Mouse (Mus musculus) G1E (cell line): ENCODE results near the gene Med24. TPM values are rescaled to one million over a fixed set of nuclear protein-coding genes. Genes with fewer than 3 reads are reported as not detected.

Source experiments
- ATAC-seq: 2 replicates; pipeline ENCODE4 v1.8.0; 2016; ENCODE audit warnings: mild to moderate bottlenecking; ENCODE audit not compliant: insufficient number of reproducible peaks, poor library complexity, low FRiP score, severe bottlenecking; ENCODE audit errors: extremely low read depth
- DNase-seq: peaks from one replicate; pipeline ENCODE4 v3.0.0; 2012; ENCODE audit warnings: low spot score
- H3K27me3 ChIP-seq: 2 replicates; pipeline ENCODE4 v1.6.1; 2012; ENCODE audit warnings: mild to moderate bottlenecking, low read length, inconsistent platforms; ENCODE audit not compliant: insufficient read depth
- H3K36me3 ChIP-seq: replicated peaks from 2 replicates; pipeline ENCODE3; 2012; ENCODE audit warnings: mild to moderate bottlenecking, inconsistent platforms
- H3K4me1 ChIP-seq: 2 replicates; pipeline ENCODE4 v1.6.1; 2012; ENCODE audit warnings: low read depth, low read length, inconsistent platforms, mixed read lengths; ENCODE audit not compliant: insufficient read depth
- H3K4me3 ChIP-seq: 2 replicates; pipeline ENCODE4 v1.5.1; 2012; ENCODE audit warnings: low read depth, mild to moderate bottlenecking, inconsistent platforms, low read length, moderate library complexity, mixed read lengths
- H3K9me3 ChIP-seq: replicated peaks from 2 replicates; pipeline ENCODE4 v1.6.1; 2012; ENCODE audit warnings: inconsistent platforms
- CTCF ChIP-seq: IDR thresholded peaks from 2 replicates; pipeline ENCODE4 v1.5.1; 2012; ENCODE audit warnings: low read depth, low read length, inconsistent platforms, mixed read lengths
- GATA1 ChIP-seq: IDR thresholded peaks from 2 replicates; pipeline ENCODE4 v1.6.1; 2012; ENCODE audit warnings: borderline replicate concordance, low read length, inconsistent platforms, mixed read lengths
- GATA2 ChIP-seq: IDR thresholded peaks from 2 replicates; pipeline ENCODE4 v1.6.1; 2012; ENCODE audit warnings: low read depth, low read length, inconsistent platforms, borderline replicate concordance
- POLR2AphosphoS5 ChIP-seq: IDR thresholded peaks from 2 replicates; pipeline ENCODE4 v1.6.1; 2012; ENCODE audit warnings: low read depth, low read length, inconsistent platforms; ENCODE audit not compliant: insufficient replicate concordance
- TAL1 ChIP-seq: conservative IDR thresholded peaks from 2 replicates; pipeline ENCODE4 v1.6.1; 2012; ENCODE audit warnings: low read depth, low read length, inconsistent platforms, mixed read lengths
- polyA plus RNA-seq: library from polyadenylated mRNA; stranded (reverse); fragments of >175 nt; gene quantifications from 2 replicates; pipeline ENCODE4 v1.2.3, GENCODE M21; 2012
- total RNA-seq, 2 experiments: library from RNA; stranded (forward) in 1 of 2; stranded (reverse) in 1 of 2; fragments of 200-1000 nt in 1 of 2; fragments of >200 nt in 1 of 2; fragmentation: Nextera tagmentation in 1 of 2; gene quantifications; 2 replicates each; pipeline ENCODE4 v1.2.3; 2014 to 2017

Gene Med24
- total and polyA plus RNA-seq, 3 experiments, result 37.8 to 95.6 (median 83.8) TPM

- peaks cover 97% of the 10 kb centered on the region for H3K36me3 ChIP-seq
- H3K9me3 ChIP-seq, result no peaks in the 10 kb centered on the region
- H3K4me1 ChIP-seq, result peaks cover 22% of the 10 kb centered on the region
- ATAC-seq (no peak), DNase-seq (no peak)
- no peaks in the 10 kb centered on the region for H3K27me3 ChIP-seq
- no peak for TF ChIP-seq GATA1
- no peak for TF ChIP-seq CTCF
- TF ChIP-seq TAL1, result no peak
- no peak for TF ChIP-seq POLR2AphosphoS5
- no peak for TF ChIP-seq GATA2
- no peak overlapping the region for H3K4me3 ChIP-seq
Measured at GRCm38 (mm10) chr11:98711046-98711434, 18.2 kb downstream of the Med24 start.

DNA sequence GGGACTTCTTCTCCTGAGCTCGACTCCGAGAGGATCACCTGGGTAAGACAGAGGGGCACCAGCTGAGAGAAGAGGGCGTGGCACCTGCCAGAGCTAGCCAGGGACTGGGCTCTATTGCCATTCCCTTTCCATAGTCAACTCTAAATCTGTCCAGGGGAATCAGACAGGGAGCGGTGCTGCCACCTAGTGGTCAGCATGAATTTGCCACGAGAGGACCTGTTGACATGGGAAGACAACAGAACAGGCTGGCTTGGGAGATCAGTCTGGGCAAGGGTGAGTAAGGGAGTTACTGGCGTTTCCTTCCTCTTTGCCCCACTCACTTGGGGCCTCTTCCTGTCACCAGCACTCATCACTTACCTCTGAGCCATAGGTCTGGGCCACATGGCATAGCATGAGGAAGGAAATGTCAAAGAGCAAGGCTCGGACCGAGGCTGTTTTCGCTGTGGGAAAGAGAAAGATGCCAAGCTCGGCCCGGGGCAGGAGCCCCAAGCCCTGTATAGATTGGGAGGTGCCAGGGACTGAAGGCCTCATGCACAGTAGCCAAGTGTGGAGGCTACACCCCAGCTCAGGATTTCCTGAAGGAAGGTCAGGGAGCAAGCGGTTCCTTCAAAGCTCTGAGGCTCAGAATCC lies 18.7 kb downstream of the Med24 start:
- no peak overlapping the region for H3K4me3 ChIP-seq
- DNase-seq (peak; percentile 76), ATAC-seq (peak; percentile 28; the same call in 1 of the 2 replicates)
- TF ChIP-seq POLR2AphosphoS5 (no peak), CTCF (peak; percentile 95), GATA1 (no peak), GATA2 (no peak), TAL1 (no peak)
- H3K27me3 ChIP-seq, result no peaks in the 10 kb centered on the region
- no peaks in the 10 kb centered on the region for H3K9me3 ChIP-seq
- peaks cover 97% of the 10 kb centered on the region for H3K36me3 ChIP-seq
- H3K4me1 ChIP-seq, result peaks cover 21% of the 10 kb centered on the region

DNA sequence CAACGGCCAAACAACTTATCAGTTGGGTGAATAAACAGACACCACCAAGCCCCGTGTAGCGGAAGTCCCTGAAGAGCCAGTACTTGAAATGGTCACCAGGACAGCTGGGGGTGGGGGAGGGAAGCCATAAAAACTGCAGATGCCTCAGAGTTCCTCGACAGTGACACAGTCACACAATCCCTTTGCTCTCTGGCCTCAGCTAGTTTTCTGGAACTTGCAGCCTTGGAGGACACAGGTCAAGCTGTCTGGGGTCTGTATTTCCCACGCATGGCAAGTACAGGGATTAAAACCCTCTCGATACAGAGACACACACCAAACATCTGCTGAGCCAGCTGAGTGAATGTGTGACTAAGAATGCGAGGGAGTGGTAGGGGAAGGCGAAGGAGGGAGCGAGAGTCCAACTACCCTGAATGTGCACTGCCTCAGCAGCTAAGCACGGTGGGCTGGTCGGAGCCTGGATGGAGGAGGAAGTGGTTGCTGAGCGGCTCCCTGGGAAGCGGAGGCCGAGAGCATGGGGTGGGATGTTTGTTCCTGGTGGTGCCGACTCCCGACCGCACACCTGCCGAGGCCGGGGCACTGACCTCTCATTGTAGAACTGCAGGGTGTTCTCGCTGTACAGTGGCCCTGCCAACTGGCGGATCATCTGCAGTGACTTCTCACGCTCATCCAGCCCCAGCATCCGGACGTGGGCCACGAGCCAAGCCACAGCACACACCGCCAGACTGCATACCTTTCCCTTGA lies 20.1 kb downstream of the Med24 start:
- H3K36me3 ChIP-seq, result peaks cover 97% of the 10 kb centered on the region
- DNase-seq, result no peak
- no peak for TF ChIP-seq CTCF
- no peak for TF ChIP-seq GATA2
- TF ChIP-seq GATA1, result no peak
- no peak for TF ChIP-seq TAL1
- no peak for TF ChIP-seq POLR2AphosphoS5

GRCm38 (mm10) chr11:98708282-98708956 lies 20.8 kb downstream of the Med24 start:
- H3K36me3 ChIP-seq, result peaks cover 97% of the 10 kb centered on the region
- ATAC-seq (no peak), DNase-seq (no peak)
- TF ChIP-seq POLR2AphosphoS5, result no peak
- no peak for TF ChIP-seq TAL1
- no peak for TF ChIP-seq GATA1
- TF ChIP-seq GATA2, result no peak
- TF ChIP-seq CTCF, result no peak
- no peaks in the 10 kb centered on the region for H3K9me3 ChIP-seq
- peaks cover 25% of the 10 kb centered on the region for H3K4me1 ChIP-seq
- no peak overlapping the region for H3K4me3 ChIP-seq
- no peaks in the 10 kb centered on the region for H3K27me3 ChIP-seq

More for the DNA sequence above, 20.1 kb downstream of the Med24 start:
- ATAC-seq, result no peak
- no peak overlapping the region for H3K4me3 ChIP-seq
- H3K9me3 ChIP-seq, result no peaks in the 10 kb centered on the region
- no peaks in the 10 kb centered on the region for H3K27me3 ChIP-seq
- H3K4me1 ChIP-seq, result peaks cover 22% of the 10 kb centered on the region

GRCm38 (mm10) chr11:98707401-98708281 lies 21.6 kb downstream of the Med24 start:
- Histone ChIP-seq H3K9me3 (no peaks in the 10 kb centered on the region), H3K4me1 (peaks cover 26% of the 10 kb centered on the region), H3K36me3 (peaks cover 91% of the 10 kb centered on the region), H3K27me3 (peaks cover under 1% of the 10 kb centered on the region; the same call in 1 of the 2 replicates), H3K4me3 (no peak overlapping the region)
- DNase-seq, result no peak
- no peak for TF ChIP-seq GATA1
- TF ChIP-seq TAL1, result no peak
- TF ChIP-seq POLR2AphosphoS5, result no peak
- TF ChIP-seq GATA2, result no peak
- no peak for TF ChIP-seq CTCF
- ATAC-seq, result no peak

- no peaks in the 10 kb centered on the region for H3K9me3 ChIP-seq
- TF ChIP-seq GATA2 (no peak), CTCF (no peak), POLR2AphosphoS5 (no peak), TAL1 (no peak), GATA1 (no peak)
- H3K27me3 ChIP-seq, result peaks cover 25% of the 10 kb centered on the region
- peaks cover 26% of the 10 kb centered on the region for H3K4me1 ChIP-seq
- peaks cover 67% of the 10 kb centered on the region for H3K36me3 ChIP-seq
- DNase-seq (no peak), ATAC-seq (no peak)
- H3K4me3 ChIP-seq, result no peak overlapping the region
Measured at GRCm38 (mm10) chr11:98705021-98705420, 24.2 kb downstream of the Med24 start.
